Mouse (Mus musculus) left cerebral cortex, adult 2 months (tissue): Measurements from ENCODE around the gene Zfp143. TPM values are rescaled to one million over a fixed set of nuclear protein-coding genes. Genes with fewer than 3 reads are reported as not detected.
"Not testable (repeated sequence)": the region's sequence is repeated elsewhere in the genome, so short reads cannot be mapped to it uniquely, and the experiment has no call there.

Experiments used
- DNase-seq, 2 experiments: peaks; one replicate each; pipeline ENCODE4 v3.0.0; 2021 to 2022; ENCODE audit warnings: low spot score in 2 of 2, mixed read lengths in 1 of 2; ENCODE audit errors: extremely low spot score in 1 of 2
- H3K27ac ChIP-seq: fragments of 200-600 bp; 2 replicates; pipeline ENCODE4 v1.8.1; 2022
- H3K4me3 ChIP-seq: fragments of 200-600 bp; 2 replicates; pipeline ENCODE4 v1.8.1; 2022
- CTCF ChIP-seq: fragments of 200-600 bp; IDR thresholded peaks from 2 replicates; pipeline ENCODE4 v1.8.1; 2022; ENCODE audit warnings: antibody characterized with exemption, mild to moderate bottlenecking, moderate library complexity
- intact Hi-C: fragments of 180-260 bp; cut with DNase I; formaldehyde crosslinking; loops from one replicate; pipeline ENCODE4 v1.15.1; 2025
- total RNA-seq, 2 experiments: library from RNA; stranded (reverse); gene quantifications; 2 replicates each; pipeline ENCODE4 v1.2.3; 2021

Gene Zfp143
- total RNA-seq, 2 experiments from 2014 or later, result 11.3 to 12.1 TPM

- no peak overlapping the region for H3K27ac ChIP-seq
- intact Hi-C loops, result no loop called here
- H3K4me3 ChIP-seq, result no peak overlapping the region
- no peak for TF ChIP-seq CTCF
- DNase-seq, result no peak
These were observed 39.8 kb downstream of the Zfp143 start for GRCm38 (mm10) chr7:110100854-110101253.

DNA sequence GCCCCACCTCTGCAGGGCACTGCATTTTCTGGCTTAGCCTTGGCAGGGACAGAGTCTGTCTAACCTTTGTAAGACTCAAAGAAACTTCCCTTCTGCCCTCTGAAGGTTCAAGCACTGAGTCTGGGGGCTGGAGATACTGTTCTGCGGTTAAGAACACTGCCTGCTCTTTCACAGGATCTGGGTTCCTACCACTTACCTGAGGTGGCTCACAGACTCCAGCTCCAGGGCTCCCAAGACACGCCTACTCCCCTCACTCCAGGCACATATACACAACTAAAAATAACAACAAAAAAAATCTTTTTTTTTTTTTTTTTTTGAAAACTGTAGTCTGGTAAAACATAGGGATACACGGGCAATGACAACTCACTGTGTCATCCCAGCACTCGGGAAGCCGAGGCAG is 40.2 kb downstream of the Zfp143 start:
- H3K27ac ChIP-seq, result no peak overlapping the region
- TF ChIP-seq CTCF, result no peak
- intact Hi-C loops, result no loop called here
- no peak for DNase-seq
- H3K4me3 ChIP-seq, result no peak overlapping the region

DNA sequence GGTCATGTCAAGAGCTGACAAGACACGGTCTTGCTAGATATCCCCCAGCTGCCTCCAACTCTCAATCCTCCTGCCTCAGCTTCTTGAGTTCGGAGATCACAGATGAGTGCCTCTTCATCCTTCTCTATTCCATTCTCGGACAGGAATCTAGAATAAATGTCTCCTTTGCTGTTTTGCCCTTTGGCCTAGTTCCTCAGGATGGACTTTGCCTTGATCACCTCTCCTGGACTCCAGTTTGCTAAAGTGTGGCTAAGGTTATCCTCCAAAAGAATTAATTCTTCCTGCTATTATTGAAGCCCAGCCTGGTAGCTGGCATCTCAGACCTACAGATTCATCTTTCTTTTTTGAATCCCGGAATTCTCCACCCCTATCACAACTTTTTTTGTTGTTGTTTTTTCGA is 44.0 kb downstream of the Zfp143 start:
- H3K27ac ChIP-seq, result no peak overlapping the region
- intact Hi-C loops, result no loop called here
- no peak overlapping the region for H3K4me3 ChIP-seq
- no peak for TF ChIP-seq CTCF
- no peak for DNase-seq

GRCm38 (mm10) chr7:110106633-110107032 is 45.6 kb downstream of the Zfp143 start:
- no peak for DNase-seq
- Histone ChIP-seq H3K4me3 (no peak overlapping the region), H3K27ac (no peak overlapping the region)
- TF ChIP-seq CTCF, result no peak
- intact Hi-C loops, result no loop called here

DNA sequence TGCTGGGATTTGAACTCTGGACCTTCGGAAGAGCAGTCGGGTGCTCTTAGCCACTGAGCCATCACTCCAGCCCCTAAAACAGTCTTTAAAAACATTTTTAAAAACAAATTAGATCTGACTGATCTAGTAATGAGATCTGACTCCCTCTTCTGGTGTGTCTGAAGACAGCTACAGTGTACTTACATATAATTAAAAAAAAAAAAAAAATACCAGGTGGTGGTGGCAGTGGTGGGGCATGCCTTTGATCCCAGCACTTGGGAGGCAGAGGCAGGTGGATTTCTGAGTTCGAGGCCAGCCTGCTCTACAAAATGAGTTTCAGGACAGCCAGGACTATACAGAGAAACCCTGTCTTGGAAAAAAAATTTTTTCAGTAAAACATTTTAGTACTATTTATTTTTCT is 47.5 kb downstream of the Zfp143 start:
- H3K4me3 ChIP-seq, intact Hi-C loops, DNase-seq, H3K27ac ChIP-seq: not testable (repeated sequence)

DNA sequence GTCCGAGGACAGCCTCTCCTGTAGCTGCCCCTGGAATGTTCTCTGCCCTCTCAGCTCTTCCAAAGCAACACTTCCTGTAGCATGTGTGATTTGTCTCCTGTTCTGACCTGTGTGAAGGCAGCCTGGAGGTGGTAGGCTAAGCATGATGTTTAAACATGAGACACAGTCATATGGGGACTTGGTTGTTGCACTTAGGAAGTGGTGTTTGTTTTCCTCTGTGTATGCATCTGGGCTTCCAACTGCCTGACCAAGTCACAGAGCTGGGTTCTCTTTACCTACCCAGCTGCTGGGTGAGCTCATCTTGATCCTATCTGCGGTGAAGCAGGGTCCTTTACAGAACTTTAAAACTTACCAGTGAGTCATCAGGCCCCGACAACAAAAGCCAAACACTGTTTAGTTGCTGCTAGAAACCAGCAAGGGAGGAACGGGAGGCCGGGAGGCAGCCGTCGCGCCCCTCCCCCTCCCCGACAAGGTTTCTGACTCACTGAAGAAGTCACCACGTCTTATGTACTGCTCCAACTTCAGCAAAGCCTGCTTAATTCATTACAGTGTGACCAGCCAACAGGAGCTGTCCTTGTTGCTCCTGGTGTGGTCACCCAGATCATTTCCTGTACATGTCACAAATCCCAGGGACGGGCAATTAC is 48.1 kb downstream of the Zfp143 start:
- no peak for TF ChIP-seq CTCF
- H3K27ac ChIP-seq, result no peak overlapping the region
- H3K4me3 ChIP-seq, result no peak overlapping the region
- DNase-seq, result peak; percentile 20 to 25
- intact Hi-C loops, result no loop called here

DNA sequence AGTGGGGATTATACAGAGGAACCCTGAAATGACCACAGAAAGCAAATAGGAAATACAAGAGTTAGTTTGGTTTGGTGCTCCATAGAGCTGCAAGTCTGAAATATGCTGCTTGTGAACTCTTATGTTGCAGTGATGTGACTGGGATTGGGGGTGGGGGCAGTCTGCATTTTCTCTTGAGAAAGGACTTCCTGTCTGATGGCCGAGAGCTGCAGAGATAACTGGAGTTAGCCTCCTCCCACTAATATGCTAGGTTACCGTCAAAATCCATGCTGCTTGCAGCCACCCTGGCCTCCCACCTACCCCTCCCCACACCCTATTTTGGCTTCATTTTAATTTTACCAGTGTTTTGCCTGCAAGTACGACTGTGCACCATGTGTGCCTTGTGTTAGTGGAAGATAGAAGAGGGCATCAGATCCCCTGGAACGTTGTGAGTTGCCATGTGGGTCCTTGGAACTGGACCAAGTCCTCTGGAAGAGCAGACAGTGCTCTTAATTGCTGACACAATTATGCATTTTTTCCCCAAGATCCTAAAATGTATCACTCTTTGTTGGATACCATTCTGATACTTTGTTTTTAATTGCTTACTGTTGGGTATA is 49.1 kb downstream of the Zfp143 start:
- no peak for DNase-seq
- intact Hi-C loops, result no loop called here
- Histone ChIP-seq H3K4me3 (no peak overlapping the region), H3K27ac (no peak overlapping the region)
- no peak for TF ChIP-seq CTCF

DNA sequence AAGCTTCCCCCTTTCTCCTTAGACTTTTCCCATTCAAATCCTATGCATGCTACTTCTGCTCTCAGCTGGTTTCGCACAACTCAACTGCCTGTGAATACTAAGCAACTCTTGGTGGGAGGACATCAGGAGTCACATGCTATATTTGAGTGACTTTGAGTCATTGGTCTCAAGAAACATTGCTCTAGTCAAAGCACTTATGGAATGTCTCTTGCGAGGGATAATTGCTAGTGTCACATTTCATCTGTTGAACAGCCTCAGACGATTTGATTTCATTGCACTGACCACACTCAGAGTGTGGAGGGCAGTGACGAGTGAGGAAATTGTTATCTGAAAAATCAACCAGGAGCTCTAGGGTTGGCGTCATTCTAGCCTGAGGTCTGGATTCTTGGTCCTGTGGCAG is 53.7 kb downstream of the Zfp143 start:
- Histone ChIP-seq H3K4me3 (no peak overlapping the region), H3K27ac (no peak overlapping the region)
- no peak for TF ChIP-seq CTCF
- no peak for DNase-seq
- intact Hi-C loops, result no loop called here

GRCm38 (mm10) chr7:110116731-110117291 is 55.8 kb downstream of the Zfp143 start:
- no peak overlapping the region for H3K4me3 ChIP-seq
- intact Hi-C loops, result no loop called here
- no peak for TF ChIP-seq CTCF
- DNase-seq, result no peak
- no peak overlapping the region for H3K27ac ChIP-seq

DNA sequence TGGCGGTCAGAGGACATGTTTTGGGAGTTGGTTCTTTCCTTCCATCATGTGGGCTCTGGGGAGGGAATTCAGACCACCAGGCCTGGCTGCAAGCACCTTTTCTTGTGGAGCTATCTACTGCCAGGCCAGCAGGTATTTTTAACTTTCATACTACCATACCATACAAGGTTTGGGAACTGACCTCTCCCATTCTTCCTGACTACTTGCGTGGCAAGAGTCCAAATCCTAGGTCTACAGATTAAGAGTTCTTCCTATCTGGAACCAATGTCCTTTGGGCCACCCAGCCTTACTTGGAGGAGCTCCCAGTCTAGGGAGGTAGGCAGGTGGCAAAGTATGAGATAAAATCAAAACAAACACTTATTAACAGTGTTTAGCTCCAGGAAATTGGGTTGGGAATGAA is 57.4 kb downstream of the Zfp143 start:
- TF ChIP-seq CTCF, result no peak
- Histone ChIP-seq H3K27ac (no peak overlapping the region), H3K4me3 (no peak overlapping the region)
- no peak for DNase-seq
- intact Hi-C loops, result no loop called here

DNA sequence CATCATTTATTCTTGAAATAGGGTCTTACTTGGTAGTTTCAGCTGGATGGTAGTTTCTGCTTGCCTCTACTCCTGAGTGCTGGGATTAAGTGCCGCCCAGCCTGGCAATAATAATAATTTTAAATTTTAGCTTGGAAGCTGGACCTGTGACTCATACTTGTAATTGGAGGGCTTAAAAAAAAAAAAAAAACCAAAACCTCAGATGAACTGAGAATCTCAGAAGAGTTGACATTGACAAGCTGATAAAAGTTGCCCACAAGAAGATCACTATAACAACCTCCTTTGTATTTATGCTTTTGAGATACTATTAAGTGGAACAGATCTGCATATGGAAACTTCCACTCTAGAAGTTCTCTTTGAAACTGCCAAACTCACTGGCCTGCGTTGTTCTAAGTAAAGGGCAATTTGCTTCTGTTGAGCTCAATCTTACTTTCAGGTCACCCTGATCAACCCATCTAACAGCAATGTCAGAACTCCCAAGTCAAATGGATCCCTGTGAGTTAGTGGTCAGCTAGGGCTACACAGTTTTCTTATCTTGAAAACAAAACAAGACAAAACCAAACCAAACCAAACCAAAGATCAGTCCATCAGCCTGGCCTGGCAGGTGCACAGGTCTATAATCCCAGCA is 59.3 kb downstream of the Zfp143 start:
- intact Hi-C loops, result no loop called here
- no peak for DNase-seq
- Histone ChIP-seq H3K27ac (no peak overlapping the region), H3K4me3 (no peak overlapping the region)
- no peak for TF ChIP-seq CTCF

DNA sequence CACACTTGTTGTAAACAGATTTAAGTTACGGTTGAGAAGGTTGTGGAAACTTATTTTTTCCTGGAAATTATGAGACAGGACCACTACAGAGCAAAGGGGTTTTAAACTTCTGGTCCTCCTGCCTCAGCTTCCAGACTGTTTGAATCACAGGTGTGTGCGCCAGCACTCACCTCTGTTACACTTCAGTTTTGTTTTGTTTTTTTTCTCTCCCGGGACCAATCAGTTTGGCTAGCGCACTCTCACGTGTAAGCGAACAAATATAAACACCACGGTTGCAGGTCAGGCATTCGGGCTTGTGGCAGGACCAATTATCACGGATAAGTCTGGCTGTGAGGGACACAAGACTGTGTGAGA is 60.1 kb downstream of the Zfp143 start:
- TF ChIP-seq CTCF, result no peak
- DNase-seq, result no peak
- intact Hi-C loops, result no loop called here
- Histone ChIP-seq H3K27ac (peak overlapping the region; percentile 22; the same call in 1 of the 2 replicates), H3K4me3 (peak overlapping the region; percentile 63)
